Mouse (Mus musculus) retina, adult 2 months (tissue): ENCODE results near the gene A730009L09Rik.

Experiments
- DNase-seq: peaks from one replicate; pipeline ENCODE4 v3.0.0-alpha.2; 2012; ENCODE audit warnings: low read depth, low spot score

A730009L09Rik gene

DNA sequence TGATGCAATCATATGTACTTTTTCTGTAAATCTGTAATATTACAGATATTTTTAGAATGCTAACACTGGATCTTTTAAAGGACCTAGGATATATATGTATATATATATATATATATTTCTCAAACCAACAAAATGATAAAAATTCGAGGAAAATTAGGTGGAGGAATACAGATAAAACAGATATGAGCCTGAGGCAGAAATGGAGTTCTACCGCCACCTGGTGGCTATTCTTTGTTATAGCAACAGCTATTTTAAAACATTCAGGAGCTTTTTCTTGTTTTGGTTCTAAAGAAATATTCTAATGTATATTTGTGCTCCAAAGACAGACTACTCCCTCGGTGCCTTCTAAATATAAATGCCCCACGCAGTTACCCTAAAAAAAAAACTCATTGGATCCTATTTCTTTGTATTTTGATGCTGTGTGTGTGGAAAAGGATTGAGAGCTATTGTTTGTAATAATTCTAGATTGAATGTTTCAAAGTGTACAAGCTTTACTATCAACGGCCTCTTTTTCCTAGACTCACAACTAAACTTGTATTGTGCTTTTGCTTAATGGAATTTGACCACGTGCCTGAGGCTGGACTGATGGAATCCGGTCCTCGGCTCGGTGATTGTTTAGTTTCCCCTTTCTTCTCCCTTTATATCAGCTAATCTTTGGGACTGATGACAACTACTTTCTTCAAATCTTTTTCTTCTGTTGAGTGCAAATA lies 44.8 kb downstream of the A730009L09Rik start:
- no peak for DNase-seq

DNA sequence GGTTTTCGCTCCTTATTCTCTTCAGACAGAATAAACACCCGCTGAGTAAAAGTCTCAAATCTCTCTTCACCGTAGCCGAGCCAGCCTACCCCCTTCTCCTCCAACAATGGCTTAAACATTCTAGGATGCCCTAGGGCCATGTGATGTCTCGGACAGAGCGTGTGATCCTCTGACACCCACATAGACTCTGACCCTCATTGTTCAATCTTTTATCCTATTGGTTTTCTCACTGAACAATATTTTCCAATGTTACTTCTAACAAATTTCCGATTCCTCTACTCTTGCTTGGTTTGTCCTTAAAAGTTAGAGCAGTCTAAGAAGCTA lies 45.3 kb downstream of the A730009L09Rik start:
- no peak for DNase-seq
